Mouse (Mus musculus): Measurements from ENCODE around the gene Smc6.

Smc6 gene

DNA sequence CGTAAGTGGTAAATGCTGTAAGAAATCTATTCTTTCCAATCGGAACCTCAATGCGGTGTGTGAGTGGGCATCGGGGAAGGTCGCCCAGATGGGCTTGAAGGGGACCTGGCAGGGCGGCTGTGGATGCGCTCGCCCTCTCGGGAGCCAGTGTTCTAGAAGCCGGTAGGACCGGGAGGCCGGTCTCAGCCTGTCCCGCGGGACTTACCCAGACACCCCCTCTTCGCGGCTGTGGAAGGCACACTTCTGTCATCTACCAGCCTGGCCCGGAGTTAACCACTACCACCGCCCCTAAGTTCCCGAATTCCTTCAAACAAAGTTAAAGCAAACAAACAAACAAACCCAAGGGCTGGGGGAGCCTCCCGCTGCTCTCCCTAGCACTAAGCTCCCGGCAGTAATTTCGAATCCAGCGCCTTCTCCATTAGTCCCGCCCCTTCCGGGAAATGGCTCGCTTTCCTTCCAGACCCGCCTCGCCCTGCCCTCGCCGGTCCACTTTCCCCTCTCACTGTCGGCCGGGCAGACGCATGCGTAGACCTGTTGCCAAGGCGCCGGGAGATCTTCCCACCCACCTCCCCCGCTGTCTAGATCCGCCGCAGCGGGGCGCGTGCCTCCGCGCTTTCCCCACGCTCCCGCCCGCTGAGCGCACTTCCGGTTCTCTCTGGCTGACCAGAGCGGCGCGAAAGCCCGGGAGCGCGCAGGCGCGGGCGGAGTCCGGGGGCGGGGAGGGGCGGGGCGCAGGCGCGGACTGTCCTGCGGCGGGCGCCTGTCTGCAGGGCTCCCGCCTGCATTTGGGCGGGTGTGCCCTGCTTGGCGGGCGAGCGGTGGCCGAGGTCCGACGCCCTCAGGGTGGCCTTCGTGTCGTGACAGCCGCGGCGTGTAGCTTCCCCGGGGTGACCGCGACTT, at the start of gene Smc6, which contains the start of gene Gen1:
Smc6 (plus strand) TSS at position 505 of the 900 bp plus-strand sequence.
Gen1 (minus strand) TSS at position 420 of the 900 bp plus-strand sequence.
- peak; percentile 96 for DNase-seq (ENCODE audit: extremely low spot score)

DNA sequence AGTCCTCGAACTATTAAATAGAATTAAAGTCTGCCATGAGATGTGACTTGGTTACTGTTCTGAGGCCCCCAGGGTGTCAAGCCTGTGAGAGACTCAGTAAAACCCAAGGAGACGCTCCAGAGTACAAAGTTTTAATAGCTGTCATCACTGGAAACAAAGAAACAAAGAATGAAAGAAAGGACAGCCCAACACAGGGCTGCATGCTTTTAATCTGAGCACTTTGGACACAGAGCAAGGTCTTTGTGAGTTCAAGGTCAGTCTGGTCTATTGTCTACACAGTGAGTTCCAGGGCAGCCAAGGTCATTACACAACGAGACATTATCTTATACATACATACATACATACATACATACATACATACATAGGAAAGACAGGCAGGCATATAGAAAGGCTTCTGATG, 49.2 kb upstream of the Smc6 start:
- DNase-seq (ENCODE audit: extremely low spot score): no peak

DNA sequence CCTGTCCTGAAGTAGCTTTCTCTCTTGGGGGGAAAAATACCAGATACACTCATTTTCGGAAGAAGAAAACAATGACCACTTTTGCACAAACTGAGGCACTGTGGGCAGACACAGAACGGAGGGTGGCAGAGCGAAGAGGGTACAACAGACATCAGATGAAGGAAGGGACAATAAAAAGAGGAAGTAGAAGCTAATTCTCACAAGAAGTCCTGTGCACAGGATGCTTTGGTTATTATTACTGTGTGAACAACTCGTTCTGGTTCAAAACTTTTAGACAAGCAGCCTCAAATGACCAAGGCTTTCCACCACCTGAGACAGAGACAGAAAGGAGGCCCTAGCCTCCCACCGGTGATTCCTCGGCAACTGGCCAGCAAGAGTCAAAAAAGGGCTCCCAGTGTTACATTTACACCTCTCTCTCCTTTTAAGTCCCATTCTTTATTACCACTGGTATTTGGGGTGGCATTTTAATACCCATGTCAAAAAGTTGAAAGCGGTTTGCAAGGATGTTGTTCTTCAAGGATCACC, 47.9 kb upstream of the Smc6 start:
- DNase-seq (ENCODE audit: extremely low spot score): no peak

DNA sequence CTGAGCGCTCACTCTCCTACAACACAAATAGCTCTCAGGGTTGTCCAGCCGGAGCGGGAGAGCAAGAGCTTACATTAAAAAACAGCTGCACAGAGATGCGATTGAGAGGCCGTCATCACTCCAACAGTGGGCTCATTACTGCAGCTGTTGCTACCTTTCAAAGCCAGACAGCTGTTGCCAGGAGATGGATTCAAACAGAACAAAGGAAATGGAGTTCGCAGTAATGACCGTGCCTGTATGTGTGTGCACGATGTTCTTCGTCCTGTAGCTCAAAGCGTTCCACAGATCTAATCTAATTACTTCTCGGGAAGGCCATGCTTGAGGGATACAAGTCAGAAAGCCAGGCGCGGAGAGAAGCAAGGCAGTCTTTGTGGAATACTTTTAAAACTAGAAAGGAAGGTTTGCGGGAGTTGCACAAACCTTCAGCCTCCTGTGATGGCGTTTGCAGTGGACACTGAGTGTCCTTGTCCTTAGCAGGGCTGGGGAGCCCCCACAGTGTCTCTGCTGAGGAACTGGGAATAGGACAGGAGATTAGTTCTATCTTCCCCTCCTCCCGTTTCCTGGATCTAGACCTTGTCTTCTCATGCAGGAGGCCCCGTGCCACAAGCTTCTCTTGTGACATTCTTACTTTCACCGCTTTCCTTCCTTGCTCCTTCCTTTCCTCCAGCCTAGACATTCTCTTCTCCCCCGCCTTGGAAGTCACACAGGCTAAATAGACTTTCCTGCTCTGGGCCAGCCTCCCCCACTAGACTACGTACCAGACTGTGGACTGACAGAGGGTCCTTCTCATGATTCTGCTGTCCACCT, 44.0 kb upstream of the Smc6 start:
- DNase-seq (ENCODE audit: extremely low spot score): peak; percentile 33

DNA sequence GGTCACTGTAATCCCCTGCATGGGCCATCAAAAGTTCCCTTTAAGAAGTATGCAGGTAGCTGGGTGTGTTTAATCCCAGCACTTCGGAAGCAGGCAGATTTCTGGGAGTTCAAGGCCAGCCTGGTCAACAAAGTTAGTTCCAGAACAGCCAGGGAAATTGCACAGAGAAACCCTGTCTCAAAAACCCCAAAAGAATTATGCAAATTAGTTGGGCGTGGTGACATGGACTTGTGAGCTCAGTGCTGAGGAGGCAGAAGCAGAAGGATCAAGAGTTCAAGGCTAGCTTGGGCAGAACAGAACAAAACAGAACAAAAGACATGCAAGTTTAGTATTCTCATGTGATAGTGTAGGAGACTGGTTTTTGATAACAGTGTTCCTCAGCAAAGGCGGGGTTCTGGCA, 43.1 kb upstream of the Smc6 start:
- no peak for DNase-seq (ENCODE audit: extremely low spot score)

DNA sequence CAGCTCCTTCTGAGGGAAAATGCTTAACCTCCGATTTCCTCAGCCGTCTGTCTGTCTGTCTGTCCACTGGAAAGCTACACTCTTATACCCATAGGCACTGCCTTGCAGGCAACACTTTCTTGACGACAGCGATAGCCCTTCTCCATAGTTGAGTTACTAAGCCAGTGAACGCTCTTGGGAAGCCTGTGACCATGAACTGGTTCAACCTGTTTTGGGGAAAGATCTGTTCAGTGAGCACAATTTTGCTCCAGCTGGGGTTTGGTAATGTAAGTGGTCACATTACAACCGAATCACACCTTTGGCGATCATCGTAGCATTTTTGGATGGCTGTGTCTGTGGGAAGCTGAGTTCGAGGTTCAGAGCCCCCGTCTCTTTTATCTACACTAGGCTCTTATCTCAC, 42.6 kb upstream of the Smc6 start:
- DNase-seq (ENCODE audit: extremely low spot score): no peak

DNA sequence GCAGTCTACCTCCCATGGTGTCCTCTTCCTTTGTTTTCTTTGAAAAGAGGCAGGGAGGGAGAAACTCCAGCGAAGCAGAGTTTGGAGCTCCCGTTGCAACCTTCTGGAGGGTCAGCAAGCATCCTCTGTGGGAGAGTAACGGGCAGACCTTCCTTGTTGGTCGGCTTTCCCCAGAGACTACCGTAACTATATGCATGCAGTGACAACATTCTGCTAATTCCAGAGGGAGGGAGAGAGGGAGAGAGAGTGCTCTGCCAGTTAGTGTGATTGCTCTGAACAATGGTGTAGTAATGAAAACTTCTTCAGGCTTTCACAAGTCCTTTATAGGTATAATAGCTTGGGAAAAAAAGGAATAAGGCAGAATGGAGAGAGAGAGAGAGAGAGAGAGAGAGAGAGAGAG, 41.0 kb upstream of the Smc6 start:
- no peak for DNase-seq (ENCODE audit: extremely low spot score)

DNA sequence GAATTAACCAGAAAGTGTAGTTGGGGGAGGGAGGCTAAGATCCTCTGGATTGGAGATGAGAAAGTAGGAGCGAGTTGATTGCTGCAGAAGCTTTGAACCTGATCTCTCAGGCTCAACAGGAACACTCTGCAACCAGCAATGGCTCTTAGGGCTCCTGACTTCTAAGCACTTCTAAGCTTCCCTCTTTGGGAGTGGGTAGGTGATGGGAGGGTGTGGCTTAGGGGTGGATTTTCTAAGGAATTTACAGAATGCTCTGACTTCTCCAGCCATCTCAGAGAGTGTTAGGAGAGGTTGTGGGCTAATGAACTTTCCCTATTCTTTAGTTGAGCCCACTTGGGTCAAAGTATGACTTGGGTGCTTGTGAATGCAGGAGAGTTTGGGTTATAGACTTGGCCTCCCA, 39.6 kb upstream of the Smc6 start:
- DNase-seq (ENCODE audit: extremely low spot score): no peak

DNA sequence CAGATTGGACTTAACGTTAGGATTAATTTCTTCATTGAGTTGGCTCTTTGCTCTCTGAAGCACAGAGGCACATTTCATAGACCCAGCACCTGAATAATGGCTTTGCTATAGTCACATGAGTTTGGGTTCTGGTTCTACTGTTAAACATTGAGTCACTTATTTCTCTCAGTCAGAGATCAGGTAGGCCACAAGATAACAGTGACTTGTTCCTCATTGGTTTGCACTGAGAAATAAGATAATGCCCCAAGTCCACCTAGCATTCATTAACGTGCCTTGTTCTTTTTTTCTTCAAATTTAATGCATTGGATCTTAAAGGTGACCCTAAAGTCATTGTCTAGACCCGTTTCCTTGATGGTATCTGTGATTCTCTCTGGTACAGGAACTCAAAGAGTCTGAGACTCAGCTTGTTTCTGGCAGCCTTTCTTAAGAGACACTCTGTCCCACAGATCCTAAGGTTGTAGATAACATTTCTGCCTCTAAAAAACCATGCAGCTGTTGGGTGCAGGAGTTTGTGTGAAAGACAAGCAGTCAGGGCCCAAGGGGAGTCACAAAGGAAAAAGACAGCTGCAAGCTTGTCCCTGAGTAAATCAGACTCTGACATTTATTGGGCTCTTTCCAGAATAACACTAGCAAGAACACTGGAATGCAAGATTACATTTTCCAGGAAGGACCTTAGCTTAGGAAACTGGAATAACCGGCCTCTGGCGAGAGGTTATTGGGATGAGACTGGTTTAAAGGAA, 39.0 kb upstream of the Smc6 start:
- no peak for DNase-seq (ENCODE audit: extremely low spot score)

DNA sequence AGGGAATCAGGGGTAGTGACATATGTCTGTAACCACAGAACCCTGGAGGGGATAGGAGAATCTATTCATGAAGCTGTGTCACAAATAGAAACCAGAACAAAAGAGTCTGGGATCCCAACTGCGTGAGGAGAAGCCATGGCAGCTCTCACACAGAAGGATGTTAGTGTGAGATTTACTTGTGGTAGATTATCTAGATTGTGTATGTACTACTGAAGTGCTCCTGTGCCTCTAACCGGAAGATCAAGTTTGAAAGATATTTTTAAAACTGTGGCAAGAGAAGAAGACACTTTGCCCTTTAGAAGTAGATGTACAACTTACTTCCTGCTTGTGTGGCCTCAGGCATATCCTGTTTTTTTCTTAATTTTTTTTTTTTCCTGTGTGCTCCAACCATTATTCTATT, 35.4 kb upstream of the Smc6 start:
- DNase-seq (ENCODE audit: extremely low spot score): no peak

DNA sequence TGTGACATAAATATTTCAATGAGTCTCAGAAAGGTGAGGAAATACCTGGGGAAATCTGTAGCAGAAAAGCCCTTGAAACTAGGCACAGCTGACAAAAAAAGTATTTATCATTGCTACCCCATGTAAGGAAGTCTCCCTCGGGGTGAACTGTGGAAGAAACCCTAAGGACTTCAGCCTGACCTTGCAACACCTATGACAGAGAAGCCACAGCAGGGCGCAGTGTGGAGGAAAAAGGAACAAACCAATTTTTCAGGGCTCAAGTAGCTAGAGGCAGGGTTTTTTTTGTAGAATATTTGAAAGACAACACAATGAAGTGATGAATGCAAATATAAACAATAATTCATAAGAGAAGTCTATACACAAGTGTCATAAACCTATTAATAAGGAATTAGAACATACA, 29.7 kb upstream of the Smc6 start:
- no peak for DNase-seq (ENCODE audit: extremely low spot score)

DNA sequence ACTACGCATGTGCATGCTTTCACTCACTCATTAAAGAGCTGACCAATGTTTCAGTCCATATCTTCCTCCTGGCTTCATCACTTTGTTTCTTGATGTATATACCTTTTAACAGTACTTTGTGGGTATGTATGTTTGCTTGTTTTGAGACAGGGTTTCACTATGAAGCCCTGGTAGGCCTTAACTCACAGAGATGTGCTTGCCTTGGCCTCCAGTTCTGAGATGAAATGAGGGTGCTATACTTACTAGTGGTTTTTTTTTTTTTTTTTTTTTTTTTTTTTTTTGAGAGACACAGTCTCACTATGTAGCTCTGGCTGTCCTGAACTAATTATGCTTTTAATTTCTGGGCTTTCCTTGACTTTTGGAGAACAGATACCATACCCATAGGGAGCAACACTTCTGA, 18.2 kb upstream of the Smc6 start:
- DNase-seq (ENCODE audit: extremely low spot score): no peak

DNA sequence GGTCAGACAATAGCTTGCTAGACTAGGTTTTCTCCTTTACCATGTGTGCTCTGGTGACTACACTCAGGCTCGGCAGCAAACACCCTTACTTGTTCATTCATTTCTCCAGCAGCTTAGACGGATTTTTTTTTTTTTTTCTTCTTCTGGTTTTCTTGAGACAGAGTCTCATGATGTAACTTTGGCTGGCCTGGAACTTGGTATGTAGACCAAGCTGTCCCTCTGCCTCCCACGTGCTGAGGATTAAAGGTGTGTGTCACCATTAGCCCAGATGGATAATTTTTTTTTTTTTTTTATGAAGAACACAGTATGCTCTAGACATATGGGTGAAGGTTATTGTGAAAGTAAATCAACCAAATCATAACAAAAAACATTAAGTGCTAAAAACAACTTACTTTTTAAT, 15.4 kb upstream of the Smc6 start:
- DNase-seq (ENCODE audit: extremely low spot score): no peak

DNA sequence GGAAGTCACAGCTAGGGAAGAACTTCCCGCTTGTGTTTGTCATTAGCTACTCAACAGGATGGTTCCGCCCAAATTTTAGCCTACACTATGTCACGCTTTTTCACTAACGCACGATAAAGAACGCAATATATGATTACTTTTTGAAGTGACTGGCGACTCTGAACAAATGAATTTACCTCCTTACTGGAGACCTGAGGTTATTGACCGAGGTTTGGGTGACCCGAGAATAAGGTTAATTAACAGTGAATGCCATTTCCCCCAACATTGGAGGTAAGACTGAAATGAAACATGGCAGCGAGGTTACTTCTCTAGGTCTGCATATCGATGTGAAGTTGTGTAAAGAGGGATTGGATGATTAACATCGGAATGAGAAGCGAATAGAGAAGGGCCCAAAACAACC, 791 bp upstream of the Smc6 start:
- DNase-seq (ENCODE audit: extremely low spot score): peak; percentile 17

DNA sequence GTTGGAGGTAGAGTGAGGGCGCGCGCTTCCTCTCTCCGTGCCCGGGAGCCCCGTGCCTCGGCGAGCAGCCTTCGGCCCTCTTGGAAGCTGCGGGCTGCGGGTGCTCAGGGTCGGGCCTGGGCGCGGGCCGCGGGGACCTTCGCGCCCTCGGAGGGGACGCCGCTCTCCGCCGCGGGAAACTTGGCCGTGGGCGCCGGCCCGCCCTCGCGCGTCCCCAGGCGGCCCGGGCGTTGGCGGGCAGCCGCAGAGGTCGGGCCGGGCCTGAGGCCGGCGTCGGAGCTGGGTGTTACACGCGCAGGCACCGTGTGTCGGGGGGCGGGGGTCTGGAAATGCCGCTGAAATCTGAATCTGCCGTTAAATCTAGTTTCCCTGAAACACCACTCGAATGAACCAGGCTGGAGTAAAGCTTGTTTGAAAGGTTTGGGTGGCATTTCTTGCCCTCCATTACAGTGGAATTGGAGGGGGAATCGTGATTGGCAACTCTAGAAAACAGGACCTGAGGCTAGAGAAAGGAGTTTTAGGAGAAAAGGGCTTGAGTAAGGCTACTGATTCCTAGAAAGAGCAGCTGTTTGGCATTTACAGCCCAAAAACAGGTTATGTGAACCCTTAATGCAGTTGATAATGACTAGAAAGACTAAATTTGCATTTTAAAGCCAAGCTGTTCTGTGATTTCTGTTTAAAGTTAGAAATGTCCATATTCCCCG, 748 bp downstream of the Smc6 start:
- peak; percentile 57 for DNase-seq (ENCODE audit: extremely low spot score)

DNA sequence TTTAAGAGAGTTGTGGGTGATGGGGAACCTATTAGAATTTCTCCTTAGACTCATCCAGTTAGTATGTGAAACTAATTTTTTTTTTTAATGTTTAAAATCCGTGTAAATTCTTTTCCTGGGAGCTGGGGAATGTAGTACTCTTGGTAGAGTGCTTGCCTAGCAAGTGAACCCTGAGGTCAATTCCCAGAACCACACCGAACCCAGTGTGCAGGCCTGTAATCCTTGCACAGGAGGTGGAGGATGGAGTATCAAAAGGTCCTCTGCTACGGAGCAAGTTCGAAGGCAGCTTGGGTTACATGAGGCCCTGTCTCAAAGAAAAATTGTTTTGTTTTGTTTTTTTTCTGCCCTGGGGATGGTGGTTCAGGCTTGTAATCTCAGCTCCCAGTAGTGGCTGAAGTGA, 1.3 kb downstream of the Smc6 start:
- peak; percentile 42 for DNase-seq (ENCODE audit: extremely low spot score)

DNA sequence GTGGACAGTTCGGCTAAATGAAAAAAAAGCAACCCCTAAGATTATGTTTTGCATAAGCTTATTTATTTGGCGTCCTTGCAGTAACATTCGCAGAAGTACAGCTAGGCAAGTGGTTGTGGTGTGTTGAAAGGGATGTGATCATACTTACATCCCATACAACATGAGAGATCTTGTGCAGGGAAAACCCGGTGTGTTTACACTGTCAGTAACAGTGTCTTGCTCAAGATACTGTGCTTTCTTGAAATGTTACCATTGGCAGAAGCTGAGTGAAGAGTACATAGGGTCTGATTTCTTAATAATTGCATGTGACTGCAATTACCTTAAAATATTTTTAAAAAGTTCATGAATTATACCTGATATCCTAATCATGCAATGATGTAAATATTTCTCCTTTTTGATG, 6.9 kb downstream of the Smc6 start:
- DNase-seq (ENCODE audit: extremely low spot score): no peak

DNA sequence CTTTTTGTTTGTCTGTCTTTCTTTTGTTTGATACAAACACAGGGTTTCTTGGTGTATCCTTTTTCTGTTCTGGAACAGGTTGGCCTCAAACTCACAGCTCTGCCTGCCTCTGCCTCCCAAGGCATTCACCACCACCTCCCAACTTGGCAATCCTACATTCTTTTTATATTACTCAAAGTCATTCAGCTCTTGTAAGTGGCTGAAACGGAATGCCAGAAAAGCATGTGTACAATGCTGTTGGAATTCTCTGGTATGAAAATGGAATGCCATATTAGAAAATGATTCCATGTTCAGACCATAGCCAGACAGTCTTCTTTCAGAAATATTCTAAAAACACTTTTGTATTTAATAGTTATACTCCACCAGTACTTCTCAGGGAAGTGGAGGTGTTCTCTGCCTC, 7.5 kb downstream of the Smc6 start:
- no peak for DNase-seq (ENCODE audit: extremely low spot score)

DNA sequence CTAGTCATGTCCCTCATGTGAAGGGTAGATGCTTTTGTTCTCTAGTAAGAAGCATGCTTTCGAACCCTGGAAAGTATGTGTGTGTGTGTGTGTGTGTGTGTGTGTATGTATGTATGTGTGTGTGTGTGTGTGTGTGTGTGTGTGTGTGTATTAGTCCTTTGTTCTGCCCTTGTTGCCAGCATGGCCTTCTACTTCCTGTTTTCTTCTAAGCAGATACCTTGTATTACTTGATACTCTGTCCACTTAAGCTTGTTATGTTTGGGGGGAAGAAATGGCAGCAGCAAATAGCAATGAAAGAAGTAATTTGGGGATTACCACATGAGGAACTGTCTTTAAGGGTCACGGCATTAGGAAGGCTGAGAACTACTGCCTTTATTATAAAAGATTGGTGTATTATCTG, 10.9 kb downstream of the Smc6 start:
- DNase-seq (ENCODE audit: extremely low spot score): no peak

DNA sequence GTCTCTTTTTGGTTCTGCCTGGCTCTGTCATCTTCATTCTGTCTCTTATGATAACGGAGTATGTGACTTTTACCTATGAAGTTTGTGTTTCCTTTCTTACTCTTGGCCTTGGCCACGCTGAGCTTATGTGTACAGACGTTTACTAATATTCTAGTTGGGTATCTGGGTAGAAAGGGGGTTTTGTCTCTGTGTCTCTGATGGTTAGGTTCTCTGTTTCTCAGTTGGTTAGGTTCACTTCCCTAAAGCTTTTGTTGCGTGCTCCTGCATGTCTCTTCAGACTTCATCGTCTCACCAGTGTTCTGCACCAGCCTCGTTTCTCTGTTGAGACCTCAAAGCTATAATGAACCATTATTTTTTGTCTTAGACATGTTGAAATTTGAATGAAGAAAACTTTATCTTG, 11.5 kb downstream of the Smc6 start:
- DNase-seq (ENCODE audit: extremely low spot score): no peak

DNA sequence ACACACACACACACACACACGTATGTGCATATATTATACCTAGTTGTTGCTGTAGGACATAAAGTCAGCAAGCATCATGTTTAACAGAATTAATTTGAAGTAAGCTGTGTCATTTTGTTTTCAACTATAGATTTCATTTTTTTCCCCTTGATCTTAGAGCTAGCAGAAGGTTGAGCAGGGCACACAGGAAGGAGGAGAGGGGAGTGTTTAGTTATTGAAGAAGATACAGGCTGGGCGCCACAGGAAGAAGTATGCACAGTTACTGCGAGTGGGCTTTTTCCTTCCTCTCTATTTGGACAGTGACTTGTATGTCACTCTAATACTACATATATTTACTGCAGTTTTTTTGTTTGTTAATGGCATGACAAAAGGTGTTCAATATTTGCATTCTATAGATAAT, 14.2 kb downstream of the Smc6 start:
- DNase-seq (ENCODE audit: extremely low spot score): no peak
